Mouse (Mus musculus): ENCODE results near the gene Capns1. TPM values are rescaled to one million over a fixed set of nuclear protein-coding genes. Genes with fewer than 3 reads are reported as not detected.
"Not testable (repeated sequence)": the region's sequence is repeated elsewhere in the genome, so short reads cannot be mapped to it uniquely, and the experiment has no call there.

Capns1 gene
- polyA plus RNA-seq, 1 experiment from 2014 or later: 61.9 TPM

- no peaks in the 10 kb centered on the region for H3K27me3 ChIP-seq (replicated peaks; ENCODE audit: low read depth, poor library complexity, severe bottlenecking)
- WGBS: 72% methylated on average over 13 of the region's 13 CpGs
- no peak overlapping the region for H3K4me3 ChIP-seq
Observed at GRCm38 (mm10) chr7:30184641-30185348, 13.8 kb downstream of the Capns1 start.

GRCm38 (mm10) chr7:30183879-30184289 is 14.7 kb downstream of the Capns1 start, which contains the start of gene Cox7a1:
TSS of gene Cox7a1 (plus strand) at chr7:30184144.
- DNase-seq (ENCODE audit: low spot score): peak; percentile 76
- WGBS: 1% methylated on average over 11 of the region's 11 CpGs
- peaks cover 12% of the 10 kb centered on the region for H3K4me1 ChIP-seq
- H3K9me3 ChIP-seq: no peaks in the 10 kb centered on the region
- H3K27ac ChIP-seq (replicated peaks): 0 out of 2 replicates have a peak within 1 kb of the TSS, but pooled peaks have one; percentile 24
- no peaks in the 10 kb centered on the region for H3K27me3 ChIP-seq (replicated peaks; ENCODE audit: low read depth, poor library complexity, severe bottlenecking)
- peaks cover 49% of the 10 kb centered on the region for H3K36me3 ChIP-seq (replicated peaks)
- H3K4me3 ChIP-seq: peak within 1 kb of the TSS; percentile 49

More at GRCm38 (mm10) chr7:30184641-30185348, 13.8 kb downstream of the Capns1 start:
- DNase-seq (ENCODE audit: low spot score): no peak
- no peaks in the 10 kb centered on the region for H3K9me3 ChIP-seq
- H3K27ac ChIP-seq (replicated peaks): no peak overlapping the region
- H3K4me1 ChIP-seq: peaks cover 12% of the 10 kb centered on the region
- H3K36me3 ChIP-seq (replicated peaks): peaks cover 55% of the 10 kb centered on the region

DNA sequence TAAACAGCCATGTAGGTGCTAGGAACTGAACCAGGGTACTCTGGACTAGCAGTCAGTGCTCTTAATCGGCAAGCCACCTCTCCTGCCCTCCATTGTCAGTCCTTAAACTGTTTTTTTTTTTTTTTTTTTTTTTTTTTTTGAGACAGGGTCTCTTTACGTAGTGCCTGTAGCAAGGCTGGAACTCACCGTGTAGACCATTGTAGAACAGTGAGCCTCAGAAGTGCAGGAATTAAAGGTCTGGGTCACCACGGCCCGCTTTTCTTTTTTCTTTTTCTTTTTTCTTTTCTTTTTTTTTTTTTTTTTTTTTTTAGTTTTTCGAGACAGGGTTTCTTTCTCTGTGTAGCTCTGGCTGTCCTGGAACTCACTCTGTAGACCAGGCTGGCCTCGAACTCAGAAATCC is 15.4 kb downstream of the Capns1 start:
- DNase-seq (ENCODE audit: low spot score); H3K27ac ChIP-seq (replicated peaks); H3K9me3 ChIP-seq; H3K27me3 ChIP-seq (replicated peaks; ENCODE audit: low read depth, poor library complexity, severe bottlenecking); H3K4me3 ChIP-seq: not testable (repeated sequence)
- WGBS: 68% methylated on average over 7 of the region's 7 CpGs
- Histone ChIP-seq H3K36me3 (replicated peaks) (peaks cover 49% of the 10 kb centered on the region), H3K4me1 (peaks cover 12% of the 10 kb centered on the region)

GRCm38 (mm10) chr7:30181929-30182328 is 16.7 kb downstream of the Capns1 start:
- 93% methylated on average over 10 of the region's 10 CpGs for WGBS

DNA sequence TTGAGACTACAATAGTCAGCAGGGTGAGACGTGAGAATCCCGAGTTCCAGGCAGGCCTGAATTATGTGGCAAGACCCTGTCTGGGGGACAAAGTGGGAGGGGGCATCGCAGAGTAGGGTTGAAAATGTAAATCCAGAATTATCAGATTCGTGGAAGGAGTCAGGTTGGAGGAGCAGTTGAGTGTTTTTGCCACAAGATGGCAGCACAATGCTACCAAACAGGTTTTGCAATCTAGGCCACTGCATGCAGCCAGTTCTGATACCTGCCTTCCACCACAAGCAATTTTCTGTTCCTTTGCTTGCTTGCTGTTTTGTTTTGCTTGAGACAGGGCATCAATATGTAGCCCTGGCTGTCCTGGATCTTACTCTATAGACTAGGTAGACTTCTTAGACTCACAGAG is 17.3 kb downstream of the Capns1 start:
- Histone ChIP-seq H3K36me3 (replicated peaks) (peaks cover 47% of the 10 kb centered on the region), H3K4me3 (no peak overlapping the region), H3K4me1 (peaks cover 12% of the 10 kb centered on the region), H3K27ac (replicated peaks) (no peak overlapping the region), H3K27me3 (replicated peaks; ENCODE audit: low read depth, poor library complexity, severe bottlenecking) (no peaks in the 10 kb centered on the region), H3K9me3 (no peaks in the 10 kb centered on the region)
- peak; percentile 73 for DNase-seq (ENCODE audit: low spot score)
- WGBS: 6% methylated on average over 4 of the region's 4 CpGs

More at GRCm38 (mm10) chr7:30181929-30182328, 16.7 kb downstream of the Capns1 start:
- not testable (repeated sequence) for DNase-seq (ENCODE audit: low spot score); H3K27ac ChIP-seq (replicated peaks); H3K4me3 ChIP-seq; H3K9me3 ChIP-seq; H3K27me3 ChIP-seq (replicated peaks; ENCODE audit: low read depth, poor library complexity, severe bottlenecking)
- Histone ChIP-seq H3K36me3 (replicated peaks) (peaks cover 47% of the 10 kb centered on the region), H3K4me1 (peaks cover 12% of the 10 kb centered on the region)

DNA sequence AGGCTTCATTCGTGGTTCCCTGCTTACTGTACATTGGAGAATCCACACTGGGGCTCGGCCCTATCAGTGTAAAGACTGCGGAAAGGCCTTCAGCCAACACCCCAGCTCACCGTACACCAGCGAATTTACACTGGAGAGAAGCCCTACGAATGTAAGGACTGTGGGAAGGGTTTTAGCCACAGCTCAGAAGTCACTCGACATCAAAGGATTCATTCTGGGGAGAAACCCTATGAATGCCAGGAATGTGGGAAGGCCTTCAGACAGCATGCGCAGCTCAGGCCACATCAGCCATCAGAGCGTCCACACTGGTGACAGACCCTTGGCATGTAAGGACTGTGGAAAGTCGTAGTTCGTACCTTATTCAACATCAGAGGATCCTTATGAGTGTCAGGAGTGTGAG is 20.4 kb downstream of the Capns1 start:
- Histone ChIP-seq H3K9me3 (no peaks in the 10 kb centered on the region), H3K27me3 (replicated peaks; ENCODE audit: low read depth, poor library complexity, severe bottlenecking) (no peaks in the 10 kb centered on the region), H3K27ac (replicated peaks) (no peak overlapping the region), H3K4me3 (no peak overlapping the region), H3K36me3 (replicated peaks) (peaks cover 50% of the 10 kb centered on the region), H3K4me1 (no peaks in the 10 kb centered on the region)
- WGBS: 84% methylated on average over 11 of the region's 11 CpGs
- DNase-seq (ENCODE audit: low spot score): no peak

DNA sequence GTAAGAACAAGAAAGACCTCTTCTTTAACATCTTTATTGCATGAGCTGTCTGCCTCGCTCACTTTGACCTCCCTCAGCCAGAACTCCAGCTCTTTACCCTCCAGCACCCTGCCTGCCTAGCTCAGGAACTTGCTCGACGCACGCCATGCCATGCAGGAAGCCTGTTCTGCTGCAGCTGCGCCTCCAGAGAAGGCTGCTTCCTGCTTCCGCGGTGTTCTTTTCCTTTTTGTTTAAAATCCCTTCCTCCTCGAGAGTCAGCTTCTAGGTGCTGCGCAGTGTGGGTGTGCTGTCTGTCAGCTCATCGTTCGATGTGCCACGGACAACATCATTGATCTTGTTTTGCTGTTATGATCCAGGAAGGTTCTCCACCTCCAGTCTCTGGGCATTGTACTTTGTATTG is 22.1 kb downstream of the Capns1 start:
- 86% methylated on average over 12 of the region's 12 CpGs for WGBS

DNA sequence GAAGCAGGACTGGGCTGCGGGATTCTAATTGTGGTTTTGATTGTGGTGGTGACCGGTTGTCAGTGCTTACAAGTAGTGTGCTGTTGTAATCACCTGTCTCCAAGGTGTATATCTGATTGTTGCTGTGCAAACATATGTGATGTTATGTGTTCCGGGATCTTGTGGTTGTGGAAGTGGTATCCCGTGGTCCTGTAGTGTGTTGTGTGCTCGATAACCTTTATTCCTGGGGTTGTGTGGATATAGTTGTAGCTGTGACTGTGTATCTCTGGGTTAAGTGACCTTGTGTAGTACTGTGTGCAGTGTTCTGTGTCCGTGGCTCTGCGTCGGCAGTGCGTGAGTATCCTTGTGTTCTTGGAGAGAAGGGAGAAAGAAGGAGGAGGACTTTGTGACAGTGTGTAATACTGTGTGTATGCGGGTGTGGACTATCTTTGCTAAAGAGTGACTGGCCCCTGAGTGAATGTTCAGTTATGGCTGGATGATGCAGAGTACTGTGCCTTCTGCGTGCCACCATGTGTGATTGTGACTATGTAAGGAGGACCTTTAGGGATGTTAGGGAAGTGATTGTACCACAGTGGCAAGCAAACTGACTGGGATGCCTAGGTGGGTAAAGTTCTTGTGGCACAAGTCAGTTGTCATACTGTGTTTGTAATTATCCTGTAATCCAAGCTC is 28.2 kb downstream of the Capns1 start:
- Histone ChIP-seq H3K36me3 (replicated peaks) (peaks cover 40% of the 10 kb centered on the region), H3K4me1 (peaks cover 13% of the 10 kb centered on the region), H3K4me3 (peak overlapping the region; percentile 71), H3K27ac (replicated peaks) (peak overlapping the region; percentile 97), H3K27me3 (replicated peaks; ENCODE audit: low read depth, poor library complexity, severe bottlenecking) (no peaks in the 10 kb centered on the region), H3K9me3 (peaks cover 24% of the 10 kb centered on the region)
- no peak for DNase-seq (ENCODE audit: low spot score)
- WGBS: 32% methylated on average over 11 of the region's 11 CpGs

More for the DNA sequence above, 22.1 kb downstream of the Capns1 start:
- H3K4me3 ChIP-seq: no peak overlapping the region
- DNase-seq (ENCODE audit: low spot score): no peak
- H3K27me3 ChIP-seq (replicated peaks; ENCODE audit: low read depth, poor library complexity, severe bottlenecking): no peaks in the 10 kb centered on the region
- H3K4me1 ChIP-seq: no peaks in the 10 kb centered on the region
- H3K9me3 ChIP-seq: no peaks in the 10 kb centered on the region
- peaks cover 50% of the 10 kb centered on the region for H3K36me3 ChIP-seq (replicated peaks)
- H3K27ac ChIP-seq (replicated peaks): no peak overlapping the region

- H3K4me1 ChIP-seq: peaks cover 13% of the 10 kb centered on the region
- DNase-seq (ENCODE audit: low spot score): peak; percentile 93
- peak within 1 kb of the TSS; percentile 71 for H3K4me3 ChIP-seq
- H3K36me3 ChIP-seq (replicated peaks): peaks cover 46% of the 10 kb centered on the region
- H3K9me3 ChIP-seq: peaks cover 31% of the 10 kb centered on the region
- H3K27ac ChIP-seq (replicated peaks): peak within 1 kb of the TSS; percentile 97
- H3K27me3 ChIP-seq (replicated peaks; ENCODE audit: low read depth, poor library complexity, severe bottlenecking): no peaks in the 10 kb centered on the region
- WGBS: under 1% methylated on average over 36 of the region's 36 CpGs
Observed at GRCm38 (mm10) chr7:30169583-30170282, 28.9 kb downstream of the Capns1 start, which contains the start of gene Zfp146. TSS of gene Zfp146 (minus strand) at chr7:30169750.

- H3K4me1 ChIP-seq: peaks cover 13% of the 10 kb centered on the region
- H3K27ac ChIP-seq (replicated peaks): peak overlapping the region; percentile 97
- H3K27me3 ChIP-seq (replicated peaks; ENCODE audit: low read depth, poor library complexity, severe bottlenecking): no peaks in the 10 kb centered on the region
- peak overlapping the region; percentile 71 for H3K4me3 ChIP-seq
- DNase-seq (ENCODE audit: low spot score): no peak
- peaks cover 50% of the 10 kb centered on the region for H3K36me3 ChIP-seq (replicated peaks)
- WGBS: 5% methylated on average over 21 of the region's 21 CpGs
- H3K9me3 ChIP-seq: peaks cover 38% of the 10 kb centered on the region
Observed at GRCm38 (mm10) chr7:30168914-30169582, 29.6 kb downstream of the Capns1 start.

DNA sequence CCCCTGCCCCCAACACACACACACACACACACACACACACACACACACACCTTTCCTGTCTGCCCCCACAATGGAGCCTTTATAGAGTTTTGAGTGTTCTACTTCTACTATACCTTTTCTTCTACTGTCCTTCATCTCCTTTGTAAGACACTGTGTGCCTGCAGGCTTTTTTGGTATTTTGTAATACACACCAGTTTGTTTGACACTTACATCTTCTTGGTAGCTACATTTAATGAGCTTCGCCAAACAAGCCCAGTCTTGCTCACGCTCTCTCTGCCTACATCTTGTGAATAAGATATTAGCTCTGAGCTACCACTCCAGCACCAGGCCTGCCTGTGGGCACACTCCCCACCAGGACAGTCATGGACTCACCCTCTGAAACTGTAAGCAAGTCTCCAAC is 33.9 kb downstream of the Capns1 start:
- no peak overlapping the region for H3K4me3 ChIP-seq
- H3K27ac ChIP-seq (replicated peaks): no peak overlapping the region
- 100% methylated on average over 2 of the region's 2 CpGs for WGBS
- peaks cover 85% of the 10 kb centered on the region for H3K36me3 ChIP-seq (replicated peaks)
- 0 out of 2 replicates have a peak, but pooled peaks cover 6% of the 10 kb centered on the region for H3K4me1 ChIP-seq
- DNase-seq (ENCODE audit: low spot score): no peak
- H3K27me3 ChIP-seq (replicated peaks; ENCODE audit: low read depth, poor library complexity, severe bottlenecking): no peaks in the 10 kb centered on the region
- peaks cover 81% of the 10 kb centered on the region for H3K9me3 ChIP-seq

- WGBS: 98% methylated on average over 5 of the region's 5 CpGs
- H3K9me3 ChIP-seq: peaks cover 96% of the 10 kb centered on the region
Observed at GRCm38 (mm10) chr7:30163113-30163512, 35.5 kb downstream of the Capns1 start.

More at GRCm38 (mm10) chr7:30163113-30163512, 35.5 kb downstream of the Capns1 start:
- H3K27ac ChIP-seq (replicated peaks): no peak overlapping the region
- H3K4me1 ChIP-seq: 0 out of 2 replicates have a peak, but pooled peaks cover 1% of the 10 kb centered on the region
- H3K36me3 ChIP-seq (replicated peaks): peaks cover 100% of the 10 kb centered on the region
- no peak for DNase-seq (ENCODE audit: low spot score)
- no peaks in the 10 kb centered on the region for H3K27me3 ChIP-seq (replicated peaks; ENCODE audit: low read depth, poor library complexity, severe bottlenecking)
- no peak overlapping the region for H3K4me3 ChIP-seq

All from embryonic facial prominence, embryonic 10.5 days (tissue).